Mouse (Mus musculus) liver, embryonic 15.5 days (tissue): ENCODE data around the gene Fam117a. TPM values are rescaled to one million over a fixed set of nuclear protein-coding genes. Genes with fewer than 3 reads are reported as not detected.
A peak's percentile ranks its signal among the peaks of the same experiment; 100 is the strongest.

ENCODE experiments used
- ATAC-seq: fragments of 200-750 bp; cut with Nextera tagmentation; 2 replicates; pipeline ENCODE4 v1.8.0; 2017; ENCODE audit warnings: moderate number of reproducible peaks, mild to moderate bottlenecking, moderate library complexity; ENCODE audit not compliant: insufficient read depth
- H3K27ac ChIP-seq: fragments of 300-500 bp; sonication (generic); replicated peaks from 2 replicates; pipeline ENCODE4 v1.5.1; 2015; ENCODE audit warnings: mild to moderate bottlenecking, inconsistent platforms
- H3K27me3 ChIP-seq: fragments of 300-500 bp; sonication (generic); 2 replicates; pipeline ENCODE4 v1.6.1; 2015; ENCODE audit warnings: mild to moderate bottlenecking, inconsistent platforms
- H3K36me3 ChIP-seq: fragments of 300-500 bp; sonication (generic); replicated peaks from 2 replicates; pipeline ENCODE4 v1.6.1; 2015; ENCODE audit warnings: moderate library complexity, mild to moderate bottlenecking, inconsistent platforms
- H3K4me1 ChIP-seq: fragments of 300-500 bp; sonication (generic); replicated peaks from 2 replicates; pipeline ENCODE4 v1.6.1; 2015; ENCODE audit warnings: inconsistent platforms
- H3K4me2 ChIP-seq: fragments of 300-500 bp; sonication (generic); 2 replicates; pipeline ENCODE4 v1.6.1; 2015; ENCODE audit warnings: moderate library complexity, mild to moderate bottlenecking, inconsistent platforms
- H3K4me3 ChIP-seq: fragments of 300-500 bp; sonication (generic); replicated peaks from 2 replicates; pipeline ENCODE4 v1.5.1; 2015; ENCODE audit warnings: mild to moderate bottlenecking, inconsistent platforms
- H3K9ac ChIP-seq: fragments of 300-500 bp; sonication (generic); 2 replicates; pipeline ENCODE4 v1.6.1; 2015; ENCODE audit warnings: moderate library complexity, mild to moderate bottlenecking, inconsistent platforms
- H3K9me3 ChIP-seq: fragments of 300-500 bp; sonication (generic); replicated peaks from 2 replicates; pipeline ENCODE4 v1.6.1; 2016; ENCODE audit warnings: inconsistent platforms
- WGBS: fragments of 180-500 bp; shearing (Covaris S2); methylation state at CpG from one replicate; pipeline ENCODE4 v1.1.7; 2015; ENCODE audit warnings: mixed read lengths; ENCODE audit not compliant: insufficient replicate concordance; 5-methylcytosine and 5-hydroxymethylcytosine counted together
- polyA plus RNA-seq: library from polyadenylated mRNA; unstranded; fragments of >200 nt; fragmentation: Nextera tagmentation; extraction: Ambion mirVana; gene quantifications from 2 replicates; pipeline ENCODE4 v1.2.1, GENCODE M21; 2015

The Fam117a gene
- polyA plus RNA-seq, 1 experiment from 2014 or later: 75.3 TPM

DNA sequence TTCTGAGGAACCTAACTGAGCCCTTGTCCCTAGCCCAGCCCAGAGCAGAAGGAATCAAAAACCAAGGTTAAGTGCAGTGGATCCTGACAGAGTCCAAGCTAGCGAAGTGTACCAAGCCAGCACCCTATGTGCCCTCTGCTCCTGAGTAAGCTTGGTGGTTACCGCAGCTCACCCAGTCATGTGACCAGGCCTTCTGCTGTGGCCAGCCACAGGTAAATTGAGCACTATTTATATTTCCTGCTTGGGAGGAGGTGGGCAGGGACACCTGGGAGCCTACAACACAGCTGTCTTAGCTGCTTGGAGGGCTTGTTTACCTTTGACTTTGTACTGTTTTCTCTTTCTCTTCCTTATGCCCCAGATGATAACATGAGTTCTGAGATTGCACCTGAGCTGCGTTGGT lies 14.1 kb downstream of the Fam117a start:
- Histone ChIP-seq H3K27me3 (no peaks in the 10 kb centered on the region), H3K4me3 (no peak overlapping the region), H3K36me3 (peaks cover 98% of the 10 kb centered on the region), H3K4me1 (peaks cover 92% of the 10 kb centered on the region), H3K27ac (peak overlapping the region; percentile 62), H3K9me3 (no peaks in the 10 kb centered on the region), H3K4me2 (no peak overlapping the region), H3K9ac (0 out of 2 replicates have a peak overlapping the region, but pooled peaks have one; percentile 4)
- WGBS: 90% methylated on average over 3 of the region's 3 CpGs
- ATAC-seq: no peak

DNA sequence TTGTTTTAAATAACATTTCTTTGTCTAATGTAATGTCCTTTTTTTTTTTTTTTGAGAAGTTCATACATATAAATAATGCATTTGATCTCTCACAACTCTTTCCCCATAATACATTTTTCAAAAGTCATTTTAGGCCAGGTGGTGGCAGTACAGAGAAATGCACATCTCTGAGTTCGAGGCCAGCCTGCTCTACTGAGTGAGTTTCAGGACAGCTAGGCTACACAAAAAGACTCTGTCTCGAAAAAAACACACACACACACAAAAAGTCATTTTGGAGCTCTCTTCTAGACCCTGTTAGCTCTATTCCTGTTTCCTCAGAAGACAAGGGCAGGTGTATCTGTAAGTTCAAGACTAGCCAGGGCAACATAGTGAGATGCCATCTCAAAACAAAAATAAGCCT lies 15.9 kb downstream of the Fam117a start:
- H3K9me3 ChIP-seq: no peaks in the 10 kb centered on the region
- H3K9ac ChIP-seq: no peak overlapping the region
- no peak overlapping the region for H3K4me3 ChIP-seq
- 73% methylated on average over 2 of the region's 2 CpGs for whole genome bisulfite sequencing
- peaks cover 94% of the 10 kb centered on the region for H3K4me1 ChIP-seq
- H3K4me2 ChIP-seq: 0 out of 2 replicates have a peak overlapping the region, but pooled peaks have one; percentile 11
- H3K27ac ChIP-seq: peak overlapping the region; percentile 98
- no peaks in the 10 kb centered on the region for H3K27me3 ChIP-seq
- H3K36me3 ChIP-seq: peaks cover 95% of the 10 kb centered on the region
- ATAC-seq: no peak

DNA sequence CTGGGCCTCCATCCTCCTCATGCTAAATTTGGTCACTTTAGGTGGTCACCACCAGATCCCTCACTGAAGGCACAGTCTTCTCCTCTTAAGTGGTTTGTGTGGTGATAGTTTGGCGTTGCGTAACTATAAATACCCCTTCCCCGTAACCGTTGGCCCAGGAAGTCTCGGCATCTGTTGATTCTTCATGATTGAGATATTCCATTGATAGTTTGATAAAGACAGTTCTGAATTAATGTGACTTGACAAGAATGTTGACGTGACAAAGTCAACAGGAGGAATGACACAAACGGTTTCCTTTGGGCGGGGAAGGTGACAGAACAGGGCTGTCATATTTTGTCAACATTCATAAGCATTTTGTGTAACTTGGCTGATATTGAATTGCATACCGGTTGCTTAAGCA lies 16.4 kb downstream of the Fam117a start:
- Histone ChIP-seq H3K4me3 (no peak overlapping the region), H3K9ac (no peak overlapping the region), H3K4me2 (peak overlapping the region; percentile 11; the same call in 1 of the 2 replicates), H3K36me3 (peaks cover 95% of the 10 kb centered on the region), H3K27ac (peak overlapping the region; percentile 98), H3K27me3 (no peaks in the 10 kb centered on the region), H3K4me1 (peaks cover 97% of the 10 kb centered on the region), H3K9me3 (no peaks in the 10 kb centered on the region)
- WGBS: 45% methylated on average over 9 of the region's 9 CpGs
- no peak for ATAC-seq

DNA sequence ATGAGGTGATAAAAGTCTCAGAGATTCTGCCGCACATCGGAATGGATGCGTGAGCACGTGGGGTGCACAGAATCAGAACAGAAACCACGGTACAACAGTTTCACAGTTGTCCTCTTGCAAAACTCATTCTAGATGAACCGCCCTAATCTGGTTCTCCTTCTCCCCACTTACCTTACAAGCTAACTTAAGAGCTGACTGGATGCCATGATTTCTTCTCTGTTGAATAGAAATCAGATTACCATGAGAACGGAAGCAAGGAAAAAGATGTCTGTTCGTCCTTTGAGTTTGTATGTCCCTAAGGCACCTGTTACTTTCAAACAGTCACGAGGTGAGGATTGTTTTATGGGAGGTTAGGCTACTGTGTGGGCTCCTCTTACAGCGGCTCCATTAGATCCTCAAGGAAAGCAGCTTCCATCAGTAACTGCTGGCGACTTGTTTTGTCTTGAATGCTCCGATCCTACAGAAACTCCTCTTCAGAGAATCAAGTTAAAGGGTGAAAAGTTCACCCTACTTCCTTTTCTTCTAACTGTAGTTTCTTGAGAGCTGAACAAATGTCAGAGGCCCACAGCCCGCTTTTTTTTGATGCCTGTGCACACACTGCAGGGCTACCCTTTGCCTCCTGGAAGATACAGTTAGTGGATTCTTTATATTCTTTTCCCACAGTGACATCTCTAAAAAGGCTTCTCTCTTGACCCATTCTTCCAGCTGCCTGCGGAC lies 17.6 kb downstream of the Fam117a start:
- ATAC-seq: no peak

DNA sequence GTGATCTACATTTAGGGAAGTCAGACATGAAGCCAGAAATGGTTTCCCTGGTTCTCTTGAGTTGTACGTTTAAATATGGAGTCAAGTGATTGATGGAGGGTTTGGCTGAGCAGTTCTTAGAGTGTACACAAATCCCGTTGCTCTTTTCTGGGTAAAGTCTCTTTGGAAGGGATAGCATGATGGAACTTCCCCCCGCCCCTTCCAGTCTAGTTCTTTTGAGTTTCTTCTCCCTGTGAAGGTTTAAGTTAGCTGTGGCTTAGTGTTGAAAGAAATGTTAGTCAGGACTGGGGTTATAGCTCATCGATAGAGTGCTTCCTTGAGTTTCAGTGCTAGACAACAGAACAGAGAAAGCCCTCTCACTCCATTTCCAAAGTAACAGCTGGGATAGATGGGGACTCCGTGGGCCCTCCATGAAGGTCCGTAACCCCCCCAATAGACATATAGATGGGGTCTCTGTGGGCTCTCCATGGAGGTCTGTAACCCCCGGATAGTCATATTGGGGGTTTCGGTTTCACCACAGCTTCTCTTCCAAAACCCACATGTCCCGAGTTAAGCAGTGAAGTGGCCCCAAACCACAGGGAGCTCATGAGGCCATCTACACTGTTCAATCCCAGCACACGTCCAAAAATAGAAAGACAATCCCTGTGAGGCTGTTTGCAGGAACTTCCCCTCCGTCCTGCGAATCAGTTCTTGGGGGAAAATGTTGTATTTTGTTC lies 18.3 kb downstream of the Fam117a start:
- no peaks in the 10 kb centered on the region for H3K27me3 ChIP-seq
- H3K27ac ChIP-seq: peak overlapping the region; percentile 98
- 57% methylated on average over 12 of the region's 12 CpGs for WGBS
- peaks cover 95% of the 10 kb centered on the region for H3K36me3 ChIP-seq
- H3K4me1 ChIP-seq: peaks cover 99% of the 10 kb centered on the region
- no peak for ATAC-seq
- peak overlapping the region; percentile 70 for H3K4me2 ChIP-seq
- peak overlapping the region; percentile 47 for H3K4me3 ChIP-seq
- H3K9ac ChIP-seq: peak overlapping the region; percentile 64
- H3K9me3 ChIP-seq: no peaks in the 10 kb centered on the region

More for the DNA sequence above, 17.6 kb downstream of the Fam117a start:
- 68% methylated on average over 14 of the region's 14 CpGs for WGBS
- peak overlapping the region; percentile 64 for H3K9ac ChIP-seq
- no peaks in the 10 kb centered on the region for H3K9me3 ChIP-seq
- peaks cover 95% of the 10 kb centered on the region for H3K36me3 ChIP-seq
- H3K4me1 ChIP-seq: peaks cover 100% of the 10 kb centered on the region
- H3K27me3 ChIP-seq: no peaks in the 10 kb centered on the region
- H3K4me2 ChIP-seq: peak overlapping the region; percentile 70
- peak overlapping the region; percentile 98 for H3K27ac ChIP-seq
- H3K4me3 ChIP-seq: peak overlapping the region; percentile 47

DNA sequence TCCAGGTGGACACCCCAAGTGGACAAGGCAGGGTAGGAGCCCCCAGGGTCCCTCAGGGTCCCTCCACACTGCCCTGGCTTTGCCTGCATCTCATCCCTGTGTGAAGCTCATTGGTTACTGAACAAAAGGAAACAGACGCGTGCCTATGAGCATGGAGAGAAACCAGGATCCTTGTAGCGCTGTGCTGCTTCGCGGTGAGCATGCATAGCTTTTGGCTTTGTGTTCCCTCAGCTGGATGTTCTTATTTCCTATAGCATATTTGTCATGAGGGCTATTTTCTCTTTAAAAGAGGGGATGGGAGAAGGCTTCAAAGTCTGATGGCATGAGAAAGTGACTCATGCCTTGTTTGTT lies 18.8 kb downstream of the Fam117a start:
- Histone ChIP-seq H3K9ac (peak overlapping the region; percentile 64), H3K4me2 (peak overlapping the region; percentile 70), H3K4me1 (peaks cover 94% of the 10 kb centered on the region), H3K27me3 (no peaks in the 10 kb centered on the region), H3K9me3 (no peaks in the 10 kb centered on the region), H3K4me3 (peak overlapping the region; percentile 47), H3K36me3 (peaks cover 95% of the 10 kb centered on the region), H3K27ac (peak overlapping the region; percentile 98)
- no peak for ATAC-seq
- 86% methylated on average over 5 of the region's 5 CpGs for WGBS

DNA sequence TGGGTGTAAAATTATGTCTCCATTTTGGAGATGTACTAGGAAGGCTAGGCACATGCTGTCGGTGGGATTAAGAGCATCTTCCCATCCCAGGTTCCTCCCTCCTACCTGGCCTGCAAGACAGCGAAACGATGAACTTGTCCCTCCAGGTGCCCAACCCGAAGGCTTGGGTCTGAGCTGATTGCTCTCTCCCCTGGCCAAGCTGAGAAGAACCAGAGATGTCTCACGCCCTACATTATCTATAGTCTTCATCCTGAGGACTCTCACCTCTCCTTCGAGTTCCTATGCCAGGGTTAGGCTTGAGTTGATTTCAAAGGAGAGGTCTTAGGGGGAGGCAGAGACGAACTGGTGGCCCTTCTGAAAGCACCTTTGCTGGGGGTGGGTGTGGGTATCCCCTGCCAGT lies 19.2 kb downstream of the Fam117a start:
- peak overlapping the region; percentile 47 for H3K4me3 ChIP-seq
- no peaks in the 10 kb centered on the region for H3K27me3 ChIP-seq
- H3K27ac ChIP-seq: peak overlapping the region; percentile 98
- H3K9ac ChIP-seq: peak overlapping the region; percentile 64
- peak; percentile 35 for ATAC-seq
- H3K4me2 ChIP-seq: peak overlapping the region; percentile 70
- WGBS: 33% methylated on average over 7 of the region's 7 CpGs
- H3K9me3 ChIP-seq: no peaks in the 10 kb centered on the region
- H3K4me1 ChIP-seq: peaks cover 90% of the 10 kb centered on the region
- H3K36me3 ChIP-seq: peaks cover 95% of the 10 kb centered on the region

DNA sequence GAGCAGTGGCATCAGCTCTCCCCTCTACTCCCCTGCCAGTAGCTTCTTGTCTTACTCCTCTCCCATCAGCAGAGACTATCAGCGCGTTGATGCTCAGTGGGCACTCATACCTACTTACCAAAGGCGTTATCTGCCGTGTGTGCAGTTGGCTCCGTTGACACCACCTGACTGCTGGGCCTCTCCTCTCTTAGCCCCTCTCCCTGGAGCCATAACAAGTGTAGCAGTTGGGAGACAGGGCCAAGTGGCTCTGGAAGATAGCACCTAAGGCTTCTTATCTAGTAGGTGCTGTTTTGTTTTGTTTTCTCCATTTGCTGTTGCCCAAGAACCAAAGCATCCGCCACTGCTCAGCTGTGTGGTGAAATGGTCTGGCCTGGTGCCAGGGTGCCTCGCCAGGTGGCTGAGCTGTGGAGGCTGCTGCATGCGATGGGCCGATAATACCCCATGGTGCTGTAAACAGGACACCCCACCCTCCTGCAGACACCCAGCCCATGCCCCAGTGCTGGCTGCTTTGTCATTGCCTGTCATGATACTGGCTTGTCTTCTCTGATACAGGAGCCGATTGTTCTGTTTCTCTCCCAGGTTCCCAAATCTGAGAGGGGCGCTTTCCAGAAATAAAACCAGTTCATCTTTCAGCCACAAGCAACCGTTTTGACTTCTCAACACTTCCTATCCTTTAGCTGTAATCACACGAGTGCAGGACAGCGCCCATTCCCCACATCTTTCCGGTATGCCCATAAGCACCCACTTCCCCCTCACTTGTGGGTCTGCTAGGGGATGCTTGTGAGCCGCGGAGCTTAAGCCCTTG lies 19.9 kb downstream of the Fam117a start:
- Histone ChIP-seq H3K36me3 (peaks cover 94% of the 10 kb centered on the region), H3K9me3 (no peaks in the 10 kb centered on the region), H3K9ac (peak overlapping the region; percentile 64), H3K4me1 (peaks cover 84% of the 10 kb centered on the region), H3K4me2 (peak overlapping the region; percentile 70), H3K27ac (peak overlapping the region; percentile 98), H3K4me3 (peak overlapping the region; percentile 47), H3K27me3 (no peaks in the 10 kb centered on the region)
- peak; percentile 96 for ATAC-seq
- WGBS: 13% methylated on average over 17 of the region's 17 CpGs

DNA sequence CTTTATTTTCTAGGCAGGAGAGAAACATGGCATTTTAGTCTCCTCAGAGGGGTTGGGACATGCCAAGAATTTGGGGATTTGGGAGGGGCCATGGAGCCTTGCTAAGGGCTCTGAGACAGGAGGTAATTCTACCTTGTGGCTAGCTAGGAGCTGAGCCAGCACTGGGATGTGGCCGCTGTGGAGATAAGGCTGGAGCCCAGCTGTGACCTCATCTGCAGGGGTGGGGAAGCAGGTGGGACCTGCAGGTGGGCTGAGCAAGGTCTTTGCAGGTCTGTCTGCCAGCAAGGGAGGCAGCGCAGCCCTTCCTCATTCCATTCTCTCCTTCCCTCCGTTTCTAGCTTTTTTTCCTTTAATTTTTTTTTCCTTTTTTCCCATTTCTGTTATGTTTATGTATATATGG lies 21.4 kb downstream of the Fam117a start:
- Histone ChIP-seq H3K4me2 (peak overlapping the region; percentile 70), H3K4me1 (peaks cover 70% of the 10 kb centered on the region), H3K36me3 (peaks cover 91% of the 10 kb centered on the region), H3K9ac (peak overlapping the region; percentile 64; the same call in 1 of the 2 replicates), H3K9me3 (no peaks in the 10 kb centered on the region), H3K27ac (peak overlapping the region; percentile 98), H3K27me3 (no peaks in the 10 kb centered on the region), H3K4me3 (no peak overlapping the region)
- 64% methylated on average over 3 of the region's 3 CpGs for WGBS
- no peak for ATAC-seq

DNA sequence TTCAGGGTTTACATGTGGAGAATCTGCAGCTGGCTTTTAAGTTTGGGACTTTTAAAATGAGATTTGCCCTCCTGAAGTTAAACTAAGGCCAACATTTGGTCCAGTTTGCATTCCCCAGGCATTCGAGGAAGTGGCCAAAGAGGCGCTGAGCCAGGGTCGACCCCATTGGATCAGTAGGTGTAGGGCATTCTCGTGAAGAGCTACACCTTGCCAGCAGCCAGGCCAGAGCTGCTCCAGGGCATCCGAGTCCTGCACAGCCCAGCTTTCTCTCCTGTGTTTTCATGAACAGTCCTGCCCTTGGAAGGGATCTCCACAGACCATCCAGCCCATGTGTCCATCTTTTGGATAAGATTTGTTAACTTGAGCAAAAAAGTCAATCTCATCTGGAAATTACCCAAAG lies 27.6 kb downstream of the Fam117a start:
- peaks cover 96% of the 10 kb centered on the region for H3K36me3 ChIP-seq
- no peaks in the 10 kb centered on the region for H3K9me3 ChIP-seq
- no peaks in the 10 kb centered on the region for H3K27me3 ChIP-seq
- no peak overlapping the region for H3K9ac ChIP-seq
- no peak for ATAC-seq
- H3K27ac ChIP-seq: no peak overlapping the region; the same call in 1 of the 2 replicates
- H3K4me1 ChIP-seq: peaks cover 45% of the 10 kb centered on the region
- H3K4me2 ChIP-seq: no peak overlapping the region
- WGBS: 90% methylated on average over 5 of the region's 5 CpGs
- H3K4me3 ChIP-seq: no peak overlapping the region

DNA sequence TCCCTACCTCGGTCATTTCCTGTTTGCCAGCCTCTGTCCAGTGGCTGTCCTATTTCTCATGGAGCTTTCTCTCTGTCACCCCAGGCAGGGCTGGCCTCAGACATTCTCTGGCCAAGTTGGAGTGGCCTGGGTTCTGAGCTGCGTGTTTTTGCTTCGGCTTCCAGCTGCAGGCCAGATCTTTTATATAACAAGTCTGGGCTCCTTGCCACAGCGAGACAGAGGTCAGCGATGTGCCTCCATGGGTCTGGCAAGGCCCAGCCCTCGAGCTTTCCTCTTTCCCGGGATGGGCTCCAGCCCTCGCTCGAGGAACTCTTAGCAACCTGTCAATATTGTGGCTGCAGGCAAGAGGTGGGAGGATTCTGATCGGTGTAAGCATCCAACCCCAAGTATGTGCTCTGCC lies 28.8 kb downstream of the Fam117a start:
- Histone ChIP-seq H3K9ac (no peak overlapping the region), H3K4me3 (no peak overlapping the region), H3K27me3 (no peaks in the 10 kb centered on the region), H3K9me3 (no peaks in the 10 kb centered on the region), H3K36me3 (peaks cover 96% of the 10 kb centered on the region), H3K4me1 (peaks cover 46% of the 10 kb centered on the region), H3K27ac (0 out of 2 replicates have a peak overlapping the region, but pooled peaks have one; percentile 2), H3K4me2 (no peak overlapping the region)
- no peak for ATAC-seq
- WGBS: 89% methylated on average over 10 of the region's 10 CpGs
